Mouse (Mus musculus) myocyte (in vitro differentiated cells): ENCODE results near the gene Prkra.

Experiments used
- CEBPB ChIP-seq: IDR thresholded peaks from 2 replicates; pipeline ENCODE4 v1.6.1; 2011; ENCODE audit warnings: mild to moderate bottlenecking, moderate library complexity; ENCODE audit not compliant: poor library complexity, insufficient read depth, severe bottlenecking
- MAX ChIP-seq: IDR thresholded peaks from one replicate; pipeline ENCODE4 v1.6.1; 2011; ENCODE audit warnings: low read depth, mild to moderate bottlenecking, control low read depth
- MYOD1 ChIP-seq, 3 experiments: IDR thresholded peaks; one replicate each; pipeline ENCODE4 v1.6.1; 2011; ENCODE audit warnings: control low read depth in 2 of 3, low read depth in 2 of 3, mild to moderate bottlenecking in 2 of 3, moderate library complexity in 1 of 3; ENCODE audit not compliant: insufficient read length in 2 of 3, control insufficient read depth in 1 of 3
- MYOG ChIP-seq, 3 experiments: IDR thresholded peaks; one replicate each; pipeline ENCODE4 v1.6.1; 2011; ENCODE audit warnings: control low read depth in 2 of 3, low read depth in 2 of 3, mild to moderate bottlenecking in 2 of 3; ENCODE audit not compliant: insufficient read length in 2 of 3, control insufficient read depth in 1 of 3, insufficient read depth in 1 of 3
- POLR2A ChIP-seq: IDR thresholded peaks from one replicate; pipeline ENCODE4 v1.6.1; 2011; ENCODE audit warnings: low read depth, mild to moderate bottlenecking, control low read depth, moderate library complexity; ENCODE audit not compliant: insufficient read length
- POLR2AphosphoS2 ChIP-seq: IDR thresholded peaks from one replicate; pipeline ENCODE4 v1.6.1; 2011; ENCODE audit warnings: low read depth, control low read depth; ENCODE audit not compliant: insufficient read length
- TCF12 ChIP-seq: IDR thresholded peaks from one replicate; pipeline ENCODE4 v1.6.1; 2011; ENCODE audit warnings: mild to moderate bottlenecking, control low read depth; ENCODE audit not compliant: poor library complexity, insufficient read depth, severe bottlenecking
- USF1 ChIP-seq: IDR thresholded peaks from one replicate; pipeline ENCODE4 v1.6.1; 2011; ENCODE audit warnings: low read depth, mild to moderate bottlenecking, control low read depth, moderate library complexity

GRCm38 (mm10) chr2:76675451-76675850 is 27.6 kb upstream of the Prkra start:
- TF ChIP-seq POLR2A (no peak), TCF12 (no peak), USF1 (no peak), MYOG (IDR thresholded peaks at IDR 0.05; ENCODE audit: control insufficient read depth in 1 of 3, insufficient read depth in 1 of 3, insufficient read length in 2 of 3, low read depth in 2 of 3) (no peak), MYOD1 (IDR thresholded peaks at IDR 0.05; ENCODE audit: control insufficient read depth in 1 of 3, insufficient read length in 2 of 3, low read depth in 2 of 3) (no peak), CEBPB (no peak), POLR2AphosphoS2 (no peak), MAX (no peak)
